Mouse (Mus musculus) forebrain, postnatal 0 days (tissue): ENCODE measurements around the gene Edar. TPM values are rescaled to one million over a fixed set of nuclear protein-coding genes. Genes with fewer than 3 reads are reported as not detected.

ENCODE experiments used
- ATAC-seq: fragments of 200-750 bp; cut with Nextera tagmentation; 2 replicates; pipeline ENCODE4 v1.8.0; 2017; ENCODE audit warnings: mild to moderate bottlenecking, moderate library complexity
- DNase-seq: peaks from one replicate; pipeline ENCODE4 v3.0.0-alpha.2; 2015
- H3K27ac ChIP-seq: fragments of 300-500 bp; sonication (generic); 2 replicates; pipeline ENCODE4 v1.5.1; 2014; ENCODE audit warnings: low read depth, mild to moderate bottlenecking, antibody characterized with exemption, low read length, moderate library complexity, mixed read lengths
- H3K27me3 ChIP-seq: fragments of 300-500 bp; sonication (generic); 2 replicates; pipeline ENCODE4 v1.6.1; 2014; ENCODE audit warnings: mild to moderate bottlenecking, low read length, mixed read lengths; ENCODE audit not compliant: insufficient read depth
- H3K36me3 ChIP-seq: fragments of 300-500 bp; sonication (generic); 2 replicates; pipeline ENCODE4 v1.6.1; 2014; ENCODE audit warnings: mild to moderate bottlenecking, moderate library complexity; ENCODE audit not compliant: insufficient read depth
- H3K4me1 ChIP-seq: fragments of 300-500 bp; sonication (generic); 2 replicates; pipeline ENCODE4 v1.6.1; 2014; ENCODE audit warnings: antibody characterized with exemption; ENCODE audit not compliant: insufficient read depth
- H3K4me2 ChIP-seq: fragments of 300-500 bp; sonication (generic); 2 replicates; pipeline ENCODE4 v1.6.1; 2014; ENCODE audit warnings: low read depth, mild to moderate bottlenecking, moderate library complexity
- H3K4me3 ChIP-seq: fragments of 300-500 bp; sonication (generic); 2 replicates; pipeline ENCODE4 v1.5.1; 2014; ENCODE audit warnings: low read depth, low read length, mixed read lengths
- H3K9ac ChIP-seq: fragments of 300-500 bp; sonication (generic); 2 replicates; pipeline ENCODE4 v1.6.1; 2014; ENCODE audit warnings: mild to moderate bottlenecking
- H3K9me3 ChIP-seq: fragments of 300-500 bp; sonication (generic); 2 replicates; pipeline ENCODE4 v1.6.1; 2016; ENCODE audit warnings: low read length
- CTCF ChIP-seq: sonication (generic); IDR thresholded peaks from 2 replicates; pipeline ENCODE4 v1.5.1; 2016; ENCODE audit warnings: antibody characterized with exemption, control low read depth, low read depth
- WGBS: fragments of 180-500 bp; shearing (Covaris S2); extraction: QIAGEN DNeasy Blood & Tissue Kit; methylation state at CpG from one replicate; pipeline ENCODE4 v1.1.7; 2014; 5-methylcytosine and 5-hydroxymethylcytosine counted together
- polyA plus RNA-seq: library from polyadenylated mRNA; unstranded; fragments of >200 nt; fragmentation: Nextera tagmentation; extraction: Ambion mirVana; gene quantifications from 2 replicates; pipeline ENCODE4 v1.2.1, GENCODE M21; 2015
- total RNA-seq: library from RNA; depleted of rRNA; stranded (reverse); fragments of >200 nt; gene quantifications from 2 replicates; pipeline ENCODE4 v1.2.3, GENCODE M21; 2014

Edar gene
- total and polyA plus RNA-seq, 2 experiments from 2014 or later, result 0.38 to 0.90 TPM

DNA sequence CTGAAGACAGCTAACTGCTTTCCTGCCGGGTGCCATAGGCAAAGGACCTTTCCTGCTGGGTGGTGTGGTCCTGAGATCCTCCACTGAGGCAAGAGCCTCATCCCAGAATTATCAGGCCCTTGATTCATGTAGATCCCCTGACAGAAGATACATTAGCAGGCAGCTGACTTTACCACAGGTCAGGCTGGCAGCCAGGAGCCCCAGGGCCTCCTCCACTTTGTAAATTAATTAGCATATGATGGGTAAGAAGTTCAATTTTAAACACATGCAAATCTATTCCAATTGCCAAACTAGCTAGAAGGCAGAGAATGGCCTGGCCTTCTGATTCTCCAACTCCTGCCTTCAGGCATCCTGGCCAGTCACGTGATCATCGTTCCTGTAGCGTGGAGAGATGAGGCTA lies 56.2 kb downstream of the Edar start:
- no peak overlapping the region for H3K27ac ChIP-seq
- TF ChIP-seq CTCF, result no peak
- no peak overlapping the region for H3K9ac ChIP-seq
- no peak overlapping the region for H3K4me3 ChIP-seq
- DNase-seq (no peak), ATAC-seq (no peak)
- H3K36me3 ChIP-seq, result no peaks in the 10 kb centered on the region
- H3K9me3 ChIP-seq, result no peaks in the 10 kb centered on the region
- no peaks in the 10 kb centered on the region for H3K4me1 ChIP-seq
- no peak overlapping the region for H3K4me2 ChIP-seq
- WGBS, result 84% methylated on average over 4 of the region's 4 CpGs
- H3K27me3 ChIP-seq, result no peaks in the 10 kb centered on the region

DNA sequence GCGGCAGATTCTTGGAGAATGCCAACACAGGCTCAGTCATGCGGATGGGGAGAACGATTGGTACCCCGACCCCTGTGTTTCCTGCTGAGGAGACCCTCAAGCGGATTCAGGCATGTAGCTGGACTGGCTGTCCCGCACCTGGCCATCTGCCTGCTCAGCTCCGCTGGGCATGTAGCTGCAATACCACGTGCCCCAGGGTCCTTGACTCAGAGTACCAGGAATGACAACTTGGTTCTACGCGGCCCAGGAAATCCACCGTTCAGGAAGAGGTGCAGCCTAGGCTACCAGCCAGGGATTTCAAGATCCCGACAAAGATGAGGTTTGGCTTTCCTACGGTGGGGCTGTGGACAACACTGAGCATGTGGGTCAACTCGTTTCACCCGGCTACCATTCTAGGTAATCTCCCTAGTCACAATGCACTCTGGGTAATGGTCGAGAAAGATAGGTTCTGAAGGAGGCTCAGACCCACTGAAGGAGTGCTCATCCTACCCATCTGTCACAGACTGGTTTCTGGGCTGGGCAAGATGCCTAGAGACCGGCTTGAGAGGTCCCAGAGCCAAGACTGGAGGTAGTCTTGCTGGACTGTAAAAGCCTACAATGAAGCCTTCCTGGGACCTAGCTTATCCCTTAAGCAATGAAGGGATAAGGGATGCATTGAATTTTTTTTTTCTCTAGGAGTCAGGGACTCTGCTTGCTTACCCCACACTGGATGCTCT lies 56.8 kb downstream of the Edar start:
- no peak overlapping the region for H3K4me2 ChIP-seq
- H3K27ac ChIP-seq, result no peak overlapping the region
- TF ChIP-seq CTCF, result no peak
- no peaks in the 10 kb centered on the region for H3K9me3 ChIP-seq
- no peaks in the 10 kb centered on the region for H3K27me3 ChIP-seq
- no peak overlapping the region for H3K4me3 ChIP-seq
- H3K9ac ChIP-seq, result no peak overlapping the region
- H3K4me1 ChIP-seq, result no peaks in the 10 kb centered on the region
- no peaks in the 10 kb centered on the region for H3K36me3 ChIP-seq
- DNase-seq, result no peak
- 84% methylated on average over 17 of the region's 17 CpGs for WGBS
- ATAC-seq, result no peak

DNA sequence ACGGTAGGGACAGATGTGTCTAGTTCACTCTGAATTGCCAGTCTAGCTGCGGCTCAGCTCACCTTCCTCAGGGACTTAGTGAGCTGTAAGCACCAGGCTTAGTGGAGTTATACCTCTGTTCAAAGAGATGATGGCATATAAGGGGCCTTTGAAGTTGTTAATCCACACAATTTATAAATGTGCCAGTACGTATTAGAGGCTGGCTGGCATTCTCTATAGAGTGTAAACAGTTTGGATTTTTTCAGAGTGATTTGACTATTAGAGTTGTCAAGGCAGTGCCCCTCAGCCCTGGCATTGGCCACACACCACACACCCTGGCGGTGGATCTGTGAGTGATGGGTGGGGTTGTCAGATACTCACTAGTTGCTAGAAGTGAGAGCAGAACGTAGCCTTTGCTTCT lies 58.9 kb downstream of the Edar start:
- no peak for ATAC-seq
- Histone ChIP-seq H3K36me3 (no peaks in the 10 kb centered on the region), H3K9me3 (no peaks in the 10 kb centered on the region), H3K27ac (no peak overlapping the region), H3K4me1 (no peaks in the 10 kb centered on the region), H3K27me3 (no peaks in the 10 kb centered on the region), H3K9ac (no peak overlapping the region), H3K4me3 (no peak overlapping the region), H3K4me2 (no peak overlapping the region)
- DNase-seq, result no peak
- TF ChIP-seq CTCF, result no peak
- WGBS, result 77% methylated on average over 5 of the region's 5 CpGs

GRCm38 (mm10) chr10:58614601-58615000 lies 60.9 kb downstream of the Edar start:
- DNase-seq, result no peak
- 85% methylated on average over 6 of the region's 6 CpGs for WGBS
- ATAC-seq, result no peak
- no peak overlapping the region for H3K4me2 ChIP-seq
- H3K27ac ChIP-seq, result no peak overlapping the region
- no peaks in the 10 kb centered on the region for H3K27me3 ChIP-seq
- H3K4me3 ChIP-seq, result no peak overlapping the region
- no peak overlapping the region for H3K9ac ChIP-seq
- H3K9me3 ChIP-seq, result no peaks in the 10 kb centered on the region
- no peaks in the 10 kb centered on the region for H3K36me3 ChIP-seq
- no peaks in the 10 kb centered on the region for H3K4me1 ChIP-seq
- no peak for TF ChIP-seq CTCF

- no peak overlapping the region for H3K4me3 ChIP-seq
- H3K9me3 ChIP-seq, result no peaks in the 10 kb centered on the region
- H3K4me2 ChIP-seq, result no peak overlapping the region
- no peak overlapping the region for H3K27ac ChIP-seq
- DNase-seq (no peak), ATAC-seq (no peak)
- no peaks in the 10 kb centered on the region for H3K27me3 ChIP-seq
- H3K9ac ChIP-seq, result no peak overlapping the region
- no peak for TF ChIP-seq CTCF
- no peaks in the 10 kb centered on the region for H3K36me3 ChIP-seq
- 83% methylated on average over 7 of the region's 7 CpGs for WGBS
- no peaks in the 10 kb centered on the region for H3K4me1 ChIP-seq
Observed at GRCm38 (mm10) chr10:58610484-58611261, 64.8 kb downstream of the Edar start.

DNA sequence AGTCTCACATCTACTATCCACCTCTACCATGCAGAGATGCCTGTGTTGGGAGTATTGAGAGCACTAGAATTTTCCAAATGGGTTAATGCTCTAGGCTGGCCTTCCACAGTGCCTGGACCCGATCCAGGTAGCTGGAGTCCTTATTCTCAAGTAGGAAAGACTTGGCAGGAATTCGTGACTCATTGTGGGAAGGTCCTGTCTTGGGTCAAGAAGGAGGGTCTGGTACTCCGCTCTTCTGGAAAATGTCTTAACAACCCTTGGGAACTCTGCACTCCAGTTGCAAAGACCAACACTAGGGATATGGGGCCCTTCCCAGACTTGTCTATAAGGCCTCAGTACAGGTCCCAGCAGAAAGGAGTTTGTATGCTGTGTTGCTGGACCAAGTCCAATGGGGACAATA lies 66.6 kb downstream of the Edar start:
- no peak overlapping the region for H3K4me2 ChIP-seq
- no peaks in the 10 kb centered on the region for H3K4me1 ChIP-seq
- no peak for DNase-seq
- no peaks in the 10 kb centered on the region for H3K9me3 ChIP-seq
- no peaks in the 10 kb centered on the region for H3K36me3 ChIP-seq
- TF ChIP-seq CTCF, result no peak
- H3K27ac ChIP-seq, result no peak overlapping the region
- H3K4me3 ChIP-seq, result no peak overlapping the region
- WGBS, result 59% methylated on average over 3 of the region's 3 CpGs
- no peak for ATAC-seq
- no peak overlapping the region for H3K9ac ChIP-seq
- no peaks in the 10 kb centered on the region for H3K27me3 ChIP-seq

DNA sequence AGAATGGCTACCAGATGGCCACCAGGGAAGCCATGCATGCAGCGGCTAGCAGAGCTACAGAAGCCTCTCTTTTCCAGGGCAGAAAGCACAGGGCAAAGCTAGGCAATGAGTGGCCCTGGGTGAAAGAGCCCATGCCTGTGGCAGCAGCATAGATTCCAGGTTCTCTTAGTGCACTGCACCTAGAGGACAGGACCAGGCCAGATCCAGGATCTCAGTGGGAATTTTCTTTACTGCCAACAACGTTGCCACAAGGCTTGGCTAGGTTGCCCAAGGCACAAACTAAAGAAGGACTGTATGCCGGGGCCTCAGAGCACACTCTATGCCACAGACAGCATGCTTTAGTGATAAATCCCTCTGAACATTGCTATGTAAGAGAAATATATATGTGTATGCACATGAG lies 69.1 kb downstream of the Edar start:
- DNase-seq (no peak), ATAC-seq (no peak)
- H3K27me3 ChIP-seq, result no peaks in the 10 kb centered on the region
- no peak overlapping the region for H3K4me2 ChIP-seq
- H3K9me3 ChIP-seq, result no peaks in the 10 kb centered on the region
- no peak overlapping the region for H3K4me3 ChIP-seq
- H3K27ac ChIP-seq, result no peak overlapping the region
- peaks cover 3% of the 10 kb centered on the region; the same call in 1 of the 2 replicates for H3K4me1 ChIP-seq
- H3K36me3 ChIP-seq, result no peaks in the 10 kb centered on the region
- whole genome bisulfite sequencing, result 75% methylated on average over 3 of the region's 3 CpGs
- no peak for TF ChIP-seq CTCF
- H3K9ac ChIP-seq, result no peak overlapping the region
